In genomic region chr17:13572204-13572833, GRCm38 (mm10) we compare ENCODE assay signal across 11 mouse cellular contexts.
DNase-seq lines count a peak whose midpoint lies in the region; ATAC-seq and TF ChIP-seq lines count a peak whose summit lies in the region.
"Had no signal": no experiment of that assay in that cellular context is flagged by ENCODE, and none has a peak within 500 bp of the region (broad histone marks: within the 10 kb centered on the region; RNA-seq: fewer than 3 reads in every experiment).

No protein-coding gene starts in this region.

- no peak overlapping the region for H3K4me3 ChIP-seq in hindbrain, embryonic 13.5 days
- no peak overlapping the region for H3K4me3 ChIP-seq in hindbrain, embryonic 16.5 days (ENCODE audit: low read length)
- H3K4me3 ChIP-seq in forebrain, embryonic 15.5 days, result no peak overlapping the region
- no peak overlapping the region for H3K4me3 ChIP-seq in liver, postnatal 0 days (ENCODE audit: low read depth, low read length)
- no peak overlapping the region for H3K4me3 ChIP-seq in stomach, embryonic 15.5 days (replicated peaks)
- no peak overlapping the region for H3K4me3 ChIP-seq in layer of hippocampus, adult 2 months

- intact Hi-C loops in left cerebral cortex, postnatal 25 days (cut with DNase I), result no loop called here

- no peaks in the 10 kb centered on the region for H3K9me3 ChIP-seq in hindbrain, embryonic 13.5 days
- H3K9me3 ChIP-seq in hindbrain, embryonic 16.5 days (ENCODE audit: control insufficient read depth, low read length), result no peaks in the 10 kb centered on the region
- H3K9me3 ChIP-seq in forebrain, embryonic 15.5 days, result no peaks in the 10 kb centered on the region
- H3K9me3 ChIP-seq in liver, postnatal 0 days (ENCODE audit: low read length), result no peaks in the 10 kb centered on the region
- H3K9me3 ChIP-seq in stomach, embryonic 15.5 days, result no peaks in the 10 kb centered on the region

- H3K27ac ChIP-seq in hindbrain, embryonic 13.5 days, result peak overlapping the region; percentile 40
- H3K27ac ChIP-seq in hindbrain, embryonic 16.5 days (ENCODE audit: low read depth, low read length), result no peak overlapping the region
- peak overlapping the region; percentile 83 for H3K27ac ChIP-seq in forebrain, embryonic 15.5 days (replicated peaks)
- no peak overlapping the region for H3K27ac ChIP-seq in liver, postnatal 0 days (ENCODE audit: low read depth)
- 0 out of 2 replicates have a peak overlapping the region, but pooled peaks have one; percentile 40 for H3K27ac ChIP-seq in stomach, embryonic 15.5 days
- no peak overlapping the region for H3K27ac ChIP-seq in layer of hippocampus, adult 2 months

- TF ChIP-seq CTCF in liver, postnatal 0 days (IDR thresholded peaks at IDR 0.05; ENCODE audit: low read depth), result no peak
- no peak for TF ChIP-seq CTCF in layer of hippocampus, adult 2 months (conservative IDR thresholded peaks at IDR 0.05)

- 49% methylated on average over 8 of the region's 8 CpGs for WGBS in hindbrain, embryonic 13.5 days
- 53% methylated on average over 8 of the region's 8 CpGs for WGBS in hindbrain, embryonic 16.5 days
- WGBS in forebrain, embryonic 15.5 days, result 47% methylated on average over 8 of the region's 8 CpGs
- WGBS in liver, postnatal 0 days (ENCODE audit: insufficient replicate concordance), result 43% methylated on average over 8 of the region's 8 CpGs
- 52% methylated on average over 8 of the region's 8 CpGs for WGBS in stomach, embryonic 15.5 days

- H3K9ac ChIP-seq in hindbrain, embryonic 13.5 days, result no peak overlapping the region
- no peak overlapping the region for H3K9ac ChIP-seq in hindbrain, embryonic 16.5 days (ENCODE audit: low read depth, low read length)
- H3K9ac ChIP-seq in forebrain, embryonic 15.5 days (replicated peaks), result no peak overlapping the region
- no peak overlapping the region for H3K9ac ChIP-seq in liver, postnatal 0 days (replicated peaks)
- no peak overlapping the region for H3K9ac ChIP-seq in stomach, embryonic 15.5 days

- no peak for DNase-seq in liver, postnatal 0 days
- no peak for DNase-seq in left cerebral cortex, postnatal 25 days (ENCODE audit: low spot score in 2 of 2)
- DNase-seq in embryo, embryonic 10.5 days (ENCODE audit: low spot score), result no peak
- DNase-seq in layer of hippocampus, adult 2 months (ENCODE audit: low spot score in 2 of 2), result no peak
- DNase-seq: cerebellum, adult 8-10 months; lung, postnatal 36 days had no signal

- no peaks in the 10 kb centered on the region for H3K27me3 ChIP-seq in hindbrain, embryonic 13.5 days
- no peaks in the 10 kb centered on the region for H3K27me3 ChIP-seq in hindbrain, embryonic 16.5 days (replicated peaks; ENCODE audit: control insufficient read depth, insufficient read depth, low read length)
- no peaks in the 10 kb centered on the region for H3K27me3 ChIP-seq in forebrain, embryonic 15.5 days
- H3K27me3 ChIP-seq in liver, postnatal 0 days (ENCODE audit: insufficient read depth, low read length), result no peaks in the 10 kb centered on the region
- H3K27me3 ChIP-seq in stomach, embryonic 15.5 days (replicated peaks), result no peaks in the 10 kb centered on the region

- no peak for TF ChIP-seq EP300 in liver, postnatal 0 days (IDR thresholded peaks at IDR 0.05; ENCODE audit: low read depth)

- ATAC-seq in hindbrain, embryonic 13.5 days (ENCODE audit: low FRiP score), result no peak
- ATAC-seq in hindbrain, embryonic 16.5 days, result no peak
- no peak for ATAC-seq in forebrain, embryonic 15.5 days (replicated peaks)
- ATAC-seq in liver, postnatal 0 days, result peak; percentile 70
- peak; percentile 80 for ATAC-seq in stomach, embryonic 15.5 days (ENCODE audit: insufficient read depth, low FRiP score, low read depth)
- ATAC-seq: inflammation-experienced regulatory T-cells, adult 6 months had no signal

- no peaks in the 10 kb centered on the region for H3K36me3 ChIP-seq in hindbrain, embryonic 13.5 days
- no peaks in the 10 kb centered on the region for H3K36me3 ChIP-seq in hindbrain, embryonic 16.5 days (ENCODE audit: control insufficient read depth, insufficient read depth, low read length)
- no peaks in the 10 kb centered on the region for H3K36me3 ChIP-seq in forebrain, embryonic 15.5 days
- no peaks in the 10 kb centered on the region for H3K36me3 ChIP-seq in liver, postnatal 0 days (replicated peaks; ENCODE audit: insufficient read depth, low read length)
- H3K36me3 ChIP-seq in stomach, embryonic 15.5 days, result no peaks in the 10 kb centered on the region

- H3K4me1 ChIP-seq in hindbrain, embryonic 13.5 days (replicated peaks), result peaks cover 28% of the 10 kb centered on the region
- peaks cover 14% of the 10 kb centered on the region for H3K4me1 ChIP-seq in hindbrain, embryonic 16.5 days (ENCODE audit: control insufficient read depth, insufficient read depth, low read depth, low read length)
- H3K4me1 ChIP-seq in forebrain, embryonic 15.5 days, result peaks cover 29% of the 10 kb centered on the region
- no peaks in the 10 kb centered on the region for H3K4me1 ChIP-seq in liver, postnatal 0 days (ENCODE audit: insufficient read depth)
- no peaks in the 10 kb centered on the region for H3K4me1 ChIP-seq in stomach, embryonic 15.5 days

- H3K4me2 ChIP-seq in hindbrain, embryonic 13.5 days, result no peak overlapping the region
- no peak overlapping the region for H3K4me2 ChIP-seq in hindbrain, embryonic 16.5 days (ENCODE audit: low read length)
- no peak overlapping the region for H3K4me2 ChIP-seq in forebrain, embryonic 15.5 days (replicated peaks)
- H3K4me2 ChIP-seq in liver, postnatal 0 days (ENCODE audit: low read depth, low read length), result no peak overlapping the region
- no peak overlapping the region for H3K4me2 ChIP-seq in stomach, embryonic 15.5 days

Comparison
In these comparisons a context has a peak if more than half of its experiments do, and no peak if none do; other contexts are left out.
1. H3K27ac ChIP-seq: peak in hindbrain, embryonic 13.5 days (single experiment), forebrain, embryonic 15.5 days (single experiment) and stomach, embryonic 15.5 days (single experiment); none in hindbrain, embryonic 16.5 days (single experiment), liver, postnatal 0 days (single experiment) and layer of hippocampus, adult 2 months (single experiment).
2. ATAC-seq: peak in liver, postnatal 0 days (single experiment) and stomach, embryonic 15.5 days (single experiment); none in hindbrain, embryonic 13.5 days (single experiment), hindbrain, embryonic 16.5 days (single experiment) and forebrain, embryonic 15.5 days (single experiment).